In genomic region chr7:51499396-51499795, GRCm38 (mm10) we compare ENCODE assay signal across 14 mouse cellular contexts. TPM values are rescaled to one million over a fixed set of nuclear protein-coding genes. Genes with fewer than 3 reads are reported as not detected.
DNase-seq lines count a peak whose midpoint lies in the region; ATAC-seq and TF ChIP-seq lines count a peak whose summit lies in the region.
"Had no signal": no experiment of that assay in that cellular context is flagged by ENCODE, and none has a peak within 500 bp of the region (broad histone marks: within the 10 kb centered on the region; RNA-seq: fewer than 3 reads in every experiment).

No protein-coding gene starts in this region.

- H3K27me3 ChIP-seq in forebrain, embryonic 13.5 days: no peaks in the 10 kb centered on the region
- no peaks in the 10 kb centered on the region for H3K27me3 ChIP-seq in forebrain, embryonic 10.5 days (ENCODE audit: poor library complexity, severe bottlenecking)
- H3K27me3 ChIP-seq in midbrain, postnatal 0 days (ENCODE audit: insufficient read depth, low read length): no peaks in the 10 kb centered on the region
- H3K27me3 ChIP-seq: limb, embryonic 12.5 days; stomach, embryonic 15.5 days had no signal

- H3K4me3 ChIP-seq in forebrain, embryonic 13.5 days: no peak overlapping the region
- no peak overlapping the region for H3K4me3 ChIP-seq in forebrain, embryonic 10.5 days
- H3K4me3 ChIP-seq in left cerebral cortex, adult 2 months: no peak overlapping the region
- no peak overlapping the region for H3K4me3 ChIP-seq in midbrain, postnatal 0 days (ENCODE audit: low read depth, low read length)
- H3K4me3 ChIP-seq: limb, embryonic 12.5 days; myocyte; stomach, embryonic 15.5 days had no signal

- no peak overlapping the region for H3K9ac ChIP-seq in forebrain, embryonic 13.5 days
- H3K9ac ChIP-seq in midbrain, postnatal 0 days (replicated peaks; ENCODE audit: low read length, poor library complexity, severe bottlenecking): no peak overlapping the region
- H3K9ac ChIP-seq: limb, embryonic 12.5 days; stomach, embryonic 15.5 days had no signal

- no peak overlapping the region for H3K4me2 ChIP-seq in forebrain, embryonic 13.5 days
- no peak overlapping the region for H3K4me2 ChIP-seq in midbrain, postnatal 0 days (ENCODE audit: low read depth, low read length, poor library complexity, severe bottlenecking)
- H3K4me2 ChIP-seq: limb, embryonic 12.5 days; stomach, embryonic 15.5 days had no signal

- no peak for DNase-seq in forebrain, embryonic 10.5 days (ENCODE audit: extremely low spot score, low spot score)
- DNase-seq in left cerebral cortex, adult 2 months (ENCODE audit: extremely low spot score in 1 of 2, low spot score in 2 of 2): no peak
- no peak for DNase-seq in left cerebral cortex, adult 9 months (ENCODE audit: low spot score in 2 of 2)
- peak; percentile 2 for DNase-seq in adipocyte (ENCODE audit: low spot score)
- peak; percentile 52 for DNase-seq in midbrain, postnatal 0 days (ENCODE audit: low spot score)
- no peak for DNase-seq in adrenal gland, postnatal 4 days (ENCODE audit: low spot score in 2 of 2)
- no peak for DNase-seq in natural killer cell, adult 2 months (ENCODE audit: low spot score in 2 of 2)
- DNase-seq: lung, postnatal 14 days; right cerebral cortex, adult 18-20 months had no signal

- H3K9me3 ChIP-seq in forebrain, embryonic 13.5 days (replicated peaks): no peaks in the 10 kb centered on the region
- no peaks in the 10 kb centered on the region for H3K9me3 ChIP-seq in forebrain, embryonic 10.5 days
- H3K9me3 ChIP-seq in midbrain, postnatal 0 days (ENCODE audit: low read length): no peaks in the 10 kb centered on the region
- H3K9me3 ChIP-seq: limb, embryonic 12.5 days; stomach, embryonic 15.5 days had no signal

- TF ChIP-seq CTCF in left cerebral cortex, adult 2 months (IDR thresholded peaks at IDR 0.05): peak; percentile 64
- peak; percentile 77 for TF ChIP-seq CTCF in midbrain, postnatal 0 days (IDR thresholded peaks at IDR 0.05)

- no peak overlapping the region for H3K27ac ChIP-seq in forebrain, embryonic 13.5 days
- no peak overlapping the region for H3K27ac ChIP-seq in forebrain, embryonic 10.5 days
- H3K27ac ChIP-seq in left cerebral cortex, adult 2 months: no peak overlapping the region
- H3K27ac ChIP-seq in midbrain, postnatal 0 days (ENCODE audit: low read depth, low read length): no peak overlapping the region
- H3K27ac ChIP-seq: limb, embryonic 12.5 days; stomach, embryonic 15.5 days had no signal

- 41% methylated on average over 2 of the region's 2 CpGs for WGBS in forebrain, embryonic 13.5 days
- 45% methylated on average over 2 of the region's 2 CpGs for WGBS in forebrain, embryonic 10.5 days
- WGBS in midbrain, postnatal 0 days: 43% methylated on average over 2 of the region's 2 CpGs

- intact Hi-C loops in left cerebral cortex, adult 2 months (cut with DNase I): loop anchor here (2.0 kb wide), 2 partner anchors 317 to 473 kb away; no protein-coding TSS in a partner anchor

- H3K4me1 ChIP-seq in forebrain, embryonic 13.5 days: no peaks in the 10 kb centered on the region
- H3K4me1 ChIP-seq in forebrain, embryonic 10.5 days: peaks cover 6% of the 10 kb centered on the region
- no peaks in the 10 kb centered on the region for H3K4me1 ChIP-seq in midbrain, postnatal 0 days (ENCODE audit: insufficient read depth, low read length)
- H3K4me1 ChIP-seq: limb, embryonic 12.5 days; stomach, embryonic 15.5 days had no signal

- no peaks in the 10 kb centered on the region for H3K36me3 ChIP-seq in forebrain, embryonic 13.5 days (ENCODE audit: poor library complexity, severe bottlenecking)
- no peaks in the 10 kb centered on the region for H3K36me3 ChIP-seq in forebrain, embryonic 10.5 days (replicated peaks)
- no peaks in the 10 kb centered on the region for H3K36me3 ChIP-seq in midbrain, postnatal 0 days (ENCODE audit: insufficient read depth, low read length)
- H3K36me3 ChIP-seq: limb, embryonic 12.5 days; stomach, embryonic 15.5 days had no signal

- 0 out of 2 replicates have a peak, but pooled peaks have one; percentile 21 for ATAC-seq in forebrain, embryonic 13.5 days
- ATAC-seq in midbrain, postnatal 0 days (ENCODE audit: low FRiP score): no peak

RNA-seq across cellular contexts. Expression of gene Ano5, which starts 11.4 kb away (rescaled TPM):
- polyA plus RNA-seq in forebrain, embryonic 13.5 days (2015; fragmentation: Nextera tagmentation; extraction: Ambion mirVana): 0.28 and 0.34 TPM in 2 replicates
- 0.07 TPM in 1 of 2 replicates, not detected in the other for polyA plus RNA-seq in forebrain, embryonic 10.5 days (2016; fragmentation: Nextera tagmentation; extraction: Ambion mirVana)
- total RNA-seq in left cerebral cortex, adult 2 months (2021): under 1 TPM; 0.51 to 0.72 TPM
- 3.8 and 4.0 TPM in 2 replicates for total RNA-seq in midbrain, postnatal 0 days (2014; rRNA removed)
- 1.5 and 1.9 TPM in 2 replicates for polyA plus RNA-seq in midbrain, postnatal 0 days (2015; fragmentation: Nextera tagmentation; extraction: Ambion mirVana)
- total RNA-seq in adrenal gland, postnatal 4 days (2021): under 1 TPM; 0.79 to 0.95 TPM
- total RNA-seq: hematopoietic stem cell, adult 5-6 weeks had no signal

Comparison
In these comparisons a context has a peak if more than half of its experiments do, and no peak if none do; other contexts are left out.
1. DNase-seq: peak in adipocyte (single experiment) and midbrain, postnatal 0 days (single experiment); none in forebrain, embryonic 10.5 days (single experiment), left cerebral cortex, adult 2 months (0 of 2), left cerebral cortex, adult 9 months (0 of 2), adrenal gland, postnatal 4 days (0 of 2) and natural killer cell, adult 2 months (0 of 2).